Mouse (Mus musculus) neural tube, embryonic 14.5 days (tissue): ENCODE results near the gene Tmem150c. TPM values are rescaled to one million over a fixed set of nuclear protein-coding genes. Genes with fewer than 3 reads are reported as not detected.

Source experiments
- ATAC-seq: fragments of 200-750 bp; cut with Nextera tagmentation; 2 replicates; pipeline ENCODE4 v1.8.0; 2017; ENCODE audit warnings: low read depth, mild to moderate bottlenecking, moderate TSS enrichment, moderate library complexity
- H3K27ac ChIP-seq: fragments of 300-500 bp; sonication (generic); 2 replicates; pipeline ENCODE4 v1.5.1; 2014; ENCODE audit warnings: low read depth, mild to moderate bottlenecking, control low read depth, low read length, moderate library complexity, mixed read lengths
- H3K27me3 ChIP-seq: fragments of 300-500 bp; sonication (generic); 2 replicates; pipeline ENCODE4 v1.6.1; 2014; ENCODE audit warnings: low read length; ENCODE audit not compliant: control insufficient read depth, insufficient read depth
- H3K36me3 ChIP-seq: fragments of 300-500 bp; sonication (generic); 2 replicates; pipeline ENCODE4 v1.6.1; 2014; ENCODE audit warnings: low read length, mixed read lengths; ENCODE audit not compliant: control insufficient read depth, insufficient read depth
- H3K4me1 ChIP-seq: fragments of 300-500 bp; sonication (generic); 2 replicates; pipeline ENCODE4 v1.6.1; 2014; ENCODE audit warnings: low read length; ENCODE audit not compliant: control insufficient read depth, insufficient read depth
- H3K4me2 ChIP-seq: fragments of 300-500 bp; sonication (generic); 2 replicates; pipeline ENCODE4 v1.6.1; 2014; ENCODE audit warnings: mild to moderate bottlenecking, low read depth, low read length, control low read depth
- H3K4me3 ChIP-seq: fragments of 300-500 bp; sonication (generic); 2 replicates; pipeline ENCODE4 v1.5.1; 2014; ENCODE audit warnings: low read depth, low read length, control low read depth, mixed read lengths
- H3K9ac ChIP-seq: fragments of 300-500 bp; sonication (generic); replicated peaks from 2 replicates; pipeline ENCODE4 v1.6.1; 2014; ENCODE audit warnings: low read depth, mild to moderate bottlenecking, control low read depth, low read length, mixed read lengths
- H3K9me3 ChIP-seq: fragments of 300-500 bp; sonication (generic); 2 replicates; pipeline ENCODE4 v1.6.1; 2016; ENCODE audit warnings: low read length; ENCODE audit not compliant: control insufficient read depth
- WGBS: fragments of 180-500 bp; shearing (Covaris S2); extraction: QIAGEN DNeasy Blood & Tissue Kit; methylation state at CpG from one replicate; pipeline ENCODE4 v1.1.7; 2014; 5-methylcytosine and 5-hydroxymethylcytosine counted together
- polyA plus RNA-seq: library from polyadenylated mRNA; unstranded; fragments of >200 nt; fragmentation: Nextera tagmentation; extraction: Ambion mirVana; gene quantifications from 2 replicates; pipeline ENCODE4 v1.2.1, GENCODE M21; 2014

Tmem150c gene
- polyA plus RNA-seq, 1 experiment from 2014 or later: 22.3 TPM

GRCm38 (mm10) chr5:100158791-100159637 lies 594 bp downstream of the Tmem150c start:
- H3K4me3 ChIP-seq: peak overlapping the region; percentile 87
- H3K36me3 ChIP-seq: no peaks in the 10 kb centered on the region
- no peaks in the 10 kb centered on the region for H3K4me1 ChIP-seq
- no peak overlapping the region; the same call in 1 of the 2 replicates for H3K27ac ChIP-seq
- H3K4me2 ChIP-seq: peak overlapping the region; percentile 96
- H3K9me3 ChIP-seq: no peaks in the 10 kb centered on the region
- WGBS: 1% methylated on average over 88 of the region's 101 CpGs
- peak overlapping the region; percentile 86 for H3K9ac ChIP-seq
- peak; percentile 65 for ATAC-seq
- no peaks in the 10 kb centered on the region for H3K27me3 ChIP-seq

- Histone ChIP-seq H3K4me1 (no peaks in the 10 kb centered on the region), H3K4me3 (peak overlapping the region; percentile 87), H3K9me3 (no peaks in the 10 kb centered on the region), H3K27me3 (no peaks in the 10 kb centered on the region), H3K9ac (peak overlapping the region; percentile 86; the same call in 1 of the 2 replicates), H3K36me3 (no peaks in the 10 kb centered on the region), H3K4me2 (peak overlapping the region; percentile 96), H3K27ac (no peak overlapping the region)
- WGBS: 10% methylated on average over 13 of the region's 13 CpGs
- ATAC-seq: 0 out of 2 replicates have a peak, but pooled peaks have one; percentile 9
Observed at GRCm38 (mm10) chr5:100158301-100158700, 1.3 kb downstream of the Tmem150c start.

GRCm38 (mm10) chr5:100155646-100156045 lies 4.0 kb downstream of the Tmem150c start:
- no peak overlapping the region for H3K9ac ChIP-seq
- H3K4me1 ChIP-seq: no peaks in the 10 kb centered on the region
- no peak overlapping the region for H3K4me3 ChIP-seq
- H3K4me2 ChIP-seq: no peak overlapping the region
- no peaks in the 10 kb centered on the region for H3K9me3 ChIP-seq
- 83% methylated on average over 6 of the region's 6 CpGs for WGBS
- H3K27me3 ChIP-seq: no peaks in the 10 kb centered on the region
- no peaks in the 10 kb centered on the region for H3K36me3 ChIP-seq
- ATAC-seq: no peak
- H3K27ac ChIP-seq: no peak overlapping the region

- Histone ChIP-seq H3K27ac (no peak overlapping the region), H3K9me3 (no peaks in the 10 kb centered on the region), H3K4me2 (no peak overlapping the region), H3K36me3 (no peaks in the 10 kb centered on the region), H3K4me1 (no peaks in the 10 kb centered on the region), H3K27me3 (no peaks in the 10 kb centered on the region), H3K4me3 (no peak overlapping the region), H3K9ac (no peak overlapping the region)
- ATAC-seq: no peak
- 67% methylated on average over 3 of the region's 3 CpGs for WGBS
Observed at GRCm38 (mm10) chr5:100149967-100150366, 9.6 kb downstream of the Tmem150c start.

GRCm38 (mm10) chr5:100144836-100145235 lies 14.8 kb downstream of the Tmem150c start:
- no peak overlapping the region for H3K4me3 ChIP-seq
- H3K9me3 ChIP-seq: no peaks in the 10 kb centered on the region
- 87% methylated on average over 7 of the region's 7 CpGs for WGBS
- H3K4me1 ChIP-seq: no peaks in the 10 kb centered on the region
- no peak overlapping the region for H3K9ac ChIP-seq
- H3K27me3 ChIP-seq: no peaks in the 10 kb centered on the region
- H3K27ac ChIP-seq: no peak overlapping the region
- no peak overlapping the region for H3K4me2 ChIP-seq
- no peaks in the 10 kb centered on the region for H3K36me3 ChIP-seq
- no peak for ATAC-seq

- Histone ChIP-seq H3K9me3 (no peaks in the 10 kb centered on the region), H3K27ac (no peak overlapping the region), H3K4me1 (no peaks in the 10 kb centered on the region), H3K9ac (no peak overlapping the region), H3K4me3 (no peak overlapping the region), H3K4me2 (no peak overlapping the region), H3K36me3 (no peaks in the 10 kb centered on the region), H3K27me3 (no peaks in the 10 kb centered on the region)
- 73% methylated on average over 8 of the region's 8 CpGs for WGBS
- no peak for ATAC-seq
Observed at GRCm38 (mm10) chr5:100127283-100127682, 32.3 kb downstream of the Tmem150c start.

GRCm38 (mm10) chr5:100125409-100126123 lies 34.0 kb downstream of the Tmem150c start:
- H3K9ac ChIP-seq: no peak overlapping the region
- H3K9me3 ChIP-seq: no peaks in the 10 kb centered on the region
- H3K36me3 ChIP-seq: no peaks in the 10 kb centered on the region
- peaks cover 6% of the 10 kb centered on the region; the same call in 1 of the 2 replicates for H3K4me1 ChIP-seq
- no peak overlapping the region for H3K4me2 ChIP-seq
- H3K27ac ChIP-seq: no peak overlapping the region
- WGBS: 41% methylated on average over 12 of the region's 12 CpGs
- H3K4me3 ChIP-seq: no peak overlapping the region
- no peak for ATAC-seq
- no peaks in the 10 kb centered on the region for H3K27me3 ChIP-seq

GRCm38 (mm10) chr5:100124530-100124929 lies 35.1 kb downstream of the Tmem150c start:
- ATAC-seq: no peak
- H3K9me3 ChIP-seq: no peaks in the 10 kb centered on the region
- H3K27me3 ChIP-seq: no peaks in the 10 kb centered on the region
- no peak overlapping the region for H3K4me3 ChIP-seq
- WGBS: 63% methylated on average over 1 of the region's 1 CpGs
- H3K36me3 ChIP-seq: no peaks in the 10 kb centered on the region
- peaks cover 6% of the 10 kb centered on the region; the same call in 1 of the 2 replicates for H3K4me1 ChIP-seq
- no peak overlapping the region for H3K27ac ChIP-seq
- H3K4me2 ChIP-seq: no peak overlapping the region
- H3K9ac ChIP-seq: no peak overlapping the region

GRCm38 (mm10) chr5:100123283-100123682 lies 36.3 kb downstream of the Tmem150c start:
- no peaks in the 10 kb centered on the region for H3K36me3 ChIP-seq
- no peak overlapping the region for H3K9ac ChIP-seq
- peaks cover 6% of the 10 kb centered on the region; the same call in 1 of the 2 replicates for H3K4me1 ChIP-seq
- WGBS: 48% methylated on average over 7 of the region's 7 CpGs
- H3K9me3 ChIP-seq: no peaks in the 10 kb centered on the region
- no peaks in the 10 kb centered on the region for H3K27me3 ChIP-seq
- H3K4me3 ChIP-seq: no peak overlapping the region
- no peak for ATAC-seq
- H3K4me2 ChIP-seq: no peak overlapping the region
- H3K27ac ChIP-seq: no peak overlapping the region
